Mouse (Mus musculus) v-Abl transformed pro-B cells (cell line): ENCODE measurements around the gene Amh.
"Not testable (repeated sequence)": the region's sequence is repeated elsewhere in the genome, so short reads cannot be mapped to it uniquely, and the experiment has no call there.

Experiments used
- in situ Hi-C, 2 experiments: fragments of 400-800 bp; cut with MboI; formaldehyde crosslinking; loops; one replicate each; pipeline ENCODE4 v1.15.1; 2025; ENCODE audit not compliant: unreplicated experiment in 2 of 2

Amh gene

GRCm38 (mm10) chr10:80806341-80807056 lies 1.5 kb downstream of the Amh start:
- in situ Hi-C loops, result no loop called here

GRCm38 (mm10) chr10:80807057-80807627 lies 2.1 kb downstream of the Amh start:
- in situ Hi-C loops, result no loop called here

- in situ Hi-C loops, result no loop called here
Observed at GRCm38 (mm10) chr10:80808099-80808984, 3.3 kb downstream of the Amh start.

GRCm38 (mm10) chr10:80808985-80809632 lies 4.1 kb downstream of the Amh start:
- in situ Hi-C loops, result no loop called here

GRCm38 (mm10) chr10:80810084-80810483 lies 5.0 kb downstream of the Amh start:
- in situ Hi-C loops, result loop anchor here in 1 of 2 experiments (5.0 kb wide), 2 partner anchors 48 to 187 kb away; no protein-coding TSS in a partner anchor

GRCm38 (mm10) chr10:80812391-80813041 lies 7.5 kb downstream of the Amh start:
- in situ Hi-C loops, result loop anchor here in 1 of 2 experiments (5.0 kb wide), 2 partner anchors 50 to 185 kb away; no protein-coding TSS in a partner anchor

GRCm38 (mm10) chr10:80813366-80813765 lies 8.3 kb downstream of the Amh start, which contains the start of gene Jsrp1:
Gene Jsrp1 (minus strand): TSS chr10:80813498.
- in situ Hi-C loops, result loop anchor here in 1 of 2 experiments (5.0 kb wide), 2 partner anchors 51 to 184 kb away; no protein-coding TSS in a partner anchor

- in situ Hi-C loops, result loop anchor here in 1 of 2 experiments (5.0 kb wide), 2 partner anchors 52 to 183 kb away; no protein-coding TSS in a partner anchor
Observed at GRCm38 (mm10) chr10:80814800-80815199, 9.8 kb downstream of the Amh start.

GRCm38 (mm10) chr10:80816303-80816702 lies 11.3 kb downstream of the Amh start:
- in situ Hi-C loops, result not testable (repeated sequence)

GRCm38 (mm10) chr10:80817164-80817563 lies 12.1 kb downstream of the Amh start:
- in situ Hi-C loops, result no loop called here

- in situ Hi-C loops, result not testable (repeated sequence)
Observed at GRCm38 (mm10) chr10:80817955-80818354, 12.9 kb downstream of the Amh start.

GRCm38 (mm10) chr10:80818599-80819281 lies 13.7 kb downstream of the Amh start:
- in situ Hi-C loops, result no loop called here

- in situ Hi-C loops, result no loop called here
Observed at GRCm38 (mm10) chr10:80819406-80819805, 14.4 kb downstream of the Amh start.

- in situ Hi-C loops, result loop anchor here (5.0 kb wide), 3 partner anchors 55 to 170 kb away; no protein-coding TSS in a partner anchor
Observed at GRCm38 (mm10) chr10:80821991-80822390, 16.9 kb downstream of the Amh start.

GRCm38 (mm10) chr10:80822528-80822927 lies 17.5 kb downstream of the Amh start:
- in situ Hi-C loops, result loop anchor here (5.0 kb wide), 3 partner anchors 55 to 170 kb away; no protein-coding TSS in a partner anchor

- in situ Hi-C loops, result loop anchor here (5.0 kb wide), 3 partner anchors 54 to 169 kb away; no protein-coding TSS in a partner anchor
Observed at GRCm38 (mm10) chr10:80823316-80823715, 18.3 kb downstream of the Amh start.

- in situ Hi-C loops, result loop anchor here (5.0 kb wide), 3 partner anchors 53 to 168 kb away; no protein-coding TSS in a partner anchor
Observed at GRCm38 (mm10) chr10:80823847-80824643, 19.0 kb downstream of the Amh start.

GRCm38 (mm10) chr10:80824827-80825226 lies 19.8 kb downstream of the Amh start:
- in situ Hi-C loops, result loop anchor here (5.0 kb wide), 3 partner anchors 52 to 167 kb away; no protein-coding TSS in a partner anchor
